Mouse (Mus musculus) embryo, embryonic 10.5 days (tissue): ENCODE data around the gene Lrfn2.
A peak's percentile ranks its signal among the peaks of the same experiment; 100 is the strongest.

Experiments
- DNase-seq: peaks from one replicate; pipeline ENCODE4 v3.0.0-alpha.2; 2015; ENCODE audit warnings: low spot score

Gene Lrfn2

DNA sequence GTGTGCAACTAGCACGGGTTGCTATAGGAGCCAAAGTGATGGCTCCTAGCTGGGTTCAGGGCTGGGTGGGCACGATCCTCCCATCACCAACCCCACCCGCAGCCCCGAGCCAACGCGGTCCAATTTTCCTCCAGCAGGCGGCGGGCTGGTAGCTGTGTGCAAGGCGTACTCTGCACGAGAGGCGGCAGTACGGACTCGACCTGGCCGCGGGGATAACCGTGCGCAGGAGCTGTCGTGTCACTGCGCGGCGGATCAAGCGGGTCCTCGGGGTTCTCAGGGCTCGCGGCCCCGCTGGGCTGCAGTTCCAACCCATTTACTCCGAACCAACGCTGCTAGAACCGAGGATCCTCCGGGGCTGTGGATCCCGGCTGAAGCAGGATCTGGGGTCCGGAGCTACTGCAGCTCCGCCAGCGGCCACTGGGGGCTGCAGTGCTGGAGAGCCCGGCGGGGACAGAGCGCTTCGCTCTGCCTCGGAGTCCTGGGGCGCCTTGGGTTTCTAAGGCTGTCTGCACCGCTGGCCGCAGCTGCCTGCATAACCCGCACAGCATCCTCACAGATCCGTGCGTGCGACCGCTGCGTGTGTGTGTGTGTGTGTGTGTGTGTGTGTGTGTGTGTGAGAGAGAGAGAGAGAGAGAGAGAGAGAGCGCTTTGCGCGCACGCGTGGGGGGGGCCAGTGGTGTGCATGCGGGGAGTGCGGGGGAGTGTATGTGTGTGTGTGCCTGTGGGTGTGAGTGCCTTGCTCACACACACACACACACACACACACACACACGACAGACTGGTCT, at the start of gene Lrfn2:
TSS of gene Lrfn2 (plus strand) at position 759 of the 785 bp plus-strand sequence.
- DNase-seq, result peak; percentile 90

DNA sequence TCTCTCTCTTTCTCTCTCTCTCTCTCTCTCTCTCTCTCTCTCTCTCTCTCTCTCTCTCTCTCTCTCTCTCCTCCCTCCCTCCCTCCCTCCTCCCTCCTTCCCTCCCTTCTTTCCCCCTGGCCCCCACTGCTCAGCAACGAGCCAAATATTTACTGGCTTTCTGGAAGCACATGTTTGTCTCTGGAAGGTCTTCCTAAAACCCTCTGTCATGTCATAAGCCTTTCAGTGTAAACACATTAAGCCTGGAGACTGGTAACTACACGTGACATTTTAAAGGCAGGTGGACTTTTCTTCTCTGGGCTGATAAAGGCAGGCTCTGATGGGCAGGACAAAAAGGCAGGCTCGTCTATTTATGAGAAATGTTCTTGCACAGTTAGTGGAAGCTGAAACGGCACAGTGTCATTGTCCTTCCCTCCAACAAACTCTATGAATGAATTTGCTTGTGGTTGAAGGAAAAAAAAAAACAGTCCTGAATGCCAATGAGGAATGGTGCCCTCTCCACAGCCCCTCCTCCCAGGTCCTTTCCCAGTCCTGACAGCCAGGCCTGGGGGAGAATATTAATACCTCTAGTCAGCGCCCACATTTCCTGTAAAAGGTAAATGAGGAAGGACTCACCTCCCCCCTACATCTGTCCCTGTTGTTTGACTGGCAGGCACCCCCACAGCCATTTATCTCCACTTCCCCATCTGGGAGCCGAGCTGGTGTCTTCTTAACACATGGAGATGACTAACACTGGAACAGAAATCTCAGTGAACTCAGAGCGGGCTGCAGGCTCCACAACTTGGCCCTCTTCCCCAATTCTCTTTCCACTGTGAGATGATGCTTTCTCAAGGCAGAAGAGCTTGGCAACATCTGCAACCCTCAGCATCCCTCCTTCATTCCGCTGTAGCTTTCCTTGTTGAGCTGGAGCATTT, 44.5 kb upstream of the Lrfn2 start:
- no peak for DNase-seq

DNA sequence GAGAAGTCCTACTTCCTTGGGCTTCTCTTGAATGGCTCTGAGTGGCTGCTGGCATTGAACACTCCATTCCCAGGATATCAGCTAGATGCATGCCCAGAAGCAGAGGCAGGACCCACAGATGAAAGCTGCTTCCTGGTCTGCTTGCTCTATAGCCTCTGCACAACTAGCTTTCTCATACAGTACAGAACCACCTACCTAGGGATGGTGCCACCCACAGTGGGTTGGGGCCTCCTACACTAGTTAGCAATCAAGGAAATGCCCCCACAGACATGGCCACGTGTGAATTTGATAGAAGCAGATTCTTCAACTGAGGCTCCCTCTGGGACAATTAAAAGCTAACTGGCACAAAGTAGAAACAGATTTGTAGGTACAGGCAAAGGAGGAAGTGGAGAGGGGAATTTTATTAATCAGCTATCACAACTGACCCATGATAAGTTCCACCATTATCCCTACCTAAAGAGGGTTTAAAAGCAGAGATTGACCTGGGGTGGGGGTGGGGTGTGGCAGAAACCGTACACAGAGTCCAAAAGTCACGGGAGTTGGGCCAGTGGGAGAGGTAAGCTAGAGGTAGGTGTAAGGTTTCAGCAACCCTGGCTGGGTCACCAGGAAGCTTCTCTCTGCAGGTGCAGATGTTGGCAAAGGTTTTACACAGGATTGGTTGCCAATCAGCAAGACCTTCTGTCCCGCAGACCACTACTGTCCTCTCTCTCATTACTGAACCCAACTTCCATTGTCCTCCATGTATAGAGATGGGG, 26.7 kb upstream of the Lrfn2 start:
- DNase-seq, result no peak

DNA sequence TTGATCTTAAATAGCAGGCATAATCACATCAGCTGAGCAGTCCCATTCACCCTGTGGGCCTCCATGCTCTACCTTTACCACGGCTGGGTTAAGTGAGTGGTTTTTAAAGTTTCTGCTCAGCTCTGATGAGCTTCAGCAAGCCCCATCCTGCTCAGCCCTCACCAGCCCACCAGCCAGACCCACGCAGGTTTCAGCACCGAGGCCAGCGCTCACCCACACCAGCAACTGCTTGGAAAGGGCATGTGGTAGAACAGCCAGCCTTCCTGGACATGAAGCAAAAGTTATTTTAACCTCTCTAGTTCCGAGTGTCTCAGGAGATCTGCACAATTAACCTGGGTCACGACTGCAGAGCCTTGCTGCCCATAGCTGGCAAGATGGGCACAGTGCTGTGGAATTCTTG, 18.7 kb upstream of the Lrfn2 start:
- DNase-seq, result peak; percentile 23

DNA sequence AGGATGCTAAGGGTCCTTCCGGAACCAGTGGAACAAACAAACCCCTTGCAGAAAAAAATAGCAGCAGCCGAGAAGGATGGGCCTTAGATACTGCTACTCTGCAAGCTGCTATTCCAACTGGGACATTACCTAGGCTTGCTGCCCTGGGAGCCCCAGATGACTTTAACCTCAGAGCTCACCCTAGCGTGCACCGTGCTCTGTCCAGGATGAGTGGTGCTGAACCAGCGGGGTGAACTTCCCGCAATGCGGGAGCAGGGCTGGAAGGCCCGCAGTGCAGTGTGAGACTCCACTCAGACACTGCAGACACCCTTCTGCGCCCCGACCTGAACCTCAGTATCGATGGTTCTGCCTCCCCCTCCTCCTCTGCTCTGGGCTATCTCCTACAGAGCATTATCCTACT, 14.8 kb upstream of the Lrfn2 start:
- peak; percentile 68 for DNase-seq

DNA sequence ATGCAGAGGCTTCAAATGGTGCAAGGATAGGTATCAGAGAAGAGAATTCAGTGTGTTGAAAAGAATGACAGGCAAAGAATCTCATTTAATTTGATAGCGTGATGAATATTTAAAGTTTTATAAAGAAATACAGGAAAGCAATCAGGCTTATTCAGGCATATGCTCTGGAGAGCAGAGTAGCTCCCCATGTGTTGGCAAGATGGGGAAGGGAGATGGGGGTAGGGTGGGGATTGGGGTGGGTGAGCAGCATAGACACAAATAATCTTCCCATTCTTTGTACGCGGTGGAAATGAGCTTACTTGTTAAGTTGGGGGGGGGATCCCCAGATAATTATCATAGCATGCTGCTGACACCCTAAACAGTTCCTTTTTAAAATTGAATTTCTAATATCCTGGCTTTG, 13.7 kb upstream of the Lrfn2 start:
- no peak for DNase-seq

DNA sequence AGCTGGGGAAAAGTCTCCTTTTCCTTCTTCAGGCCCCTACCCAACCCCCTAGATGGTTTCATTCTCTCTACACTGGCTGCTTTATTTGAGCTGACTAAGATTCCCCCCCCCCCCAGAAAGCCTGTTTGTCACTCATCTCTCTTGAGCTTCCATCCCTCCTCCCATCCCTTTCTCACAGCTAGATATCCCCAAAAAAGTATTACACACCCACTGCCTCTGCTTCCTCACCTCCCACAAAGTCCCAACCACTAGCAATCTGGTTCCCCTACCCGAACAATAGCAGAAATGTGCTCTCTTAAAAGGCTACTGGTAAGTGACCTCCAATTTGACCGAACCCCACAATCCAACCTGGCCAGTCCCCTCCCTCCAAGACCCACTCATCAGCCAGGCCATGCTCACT, 9.3 kb upstream of the Lrfn2 start:
- no peak for DNase-seq

DNA sequence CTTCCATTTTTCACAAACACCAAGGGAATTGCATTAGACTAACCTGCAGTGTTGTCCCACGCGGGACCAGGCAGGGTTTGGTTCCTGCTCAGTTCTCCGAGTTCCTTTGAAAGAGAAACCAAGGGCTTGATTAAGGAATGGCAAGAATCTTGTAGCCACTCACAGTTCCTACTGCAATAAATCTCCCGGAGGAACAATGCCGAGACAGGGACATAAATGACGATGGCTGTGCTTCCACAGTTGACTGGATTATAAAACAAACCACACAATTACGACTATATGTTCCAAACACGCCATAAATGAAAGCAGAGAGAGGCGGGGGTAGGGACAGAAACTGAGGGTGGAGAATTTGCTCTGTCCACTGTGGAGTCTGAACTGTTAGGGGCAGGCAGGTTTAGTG, 6.8 kb upstream of the Lrfn2 start:
- DNase-seq, result peak; percentile 19

DNA sequence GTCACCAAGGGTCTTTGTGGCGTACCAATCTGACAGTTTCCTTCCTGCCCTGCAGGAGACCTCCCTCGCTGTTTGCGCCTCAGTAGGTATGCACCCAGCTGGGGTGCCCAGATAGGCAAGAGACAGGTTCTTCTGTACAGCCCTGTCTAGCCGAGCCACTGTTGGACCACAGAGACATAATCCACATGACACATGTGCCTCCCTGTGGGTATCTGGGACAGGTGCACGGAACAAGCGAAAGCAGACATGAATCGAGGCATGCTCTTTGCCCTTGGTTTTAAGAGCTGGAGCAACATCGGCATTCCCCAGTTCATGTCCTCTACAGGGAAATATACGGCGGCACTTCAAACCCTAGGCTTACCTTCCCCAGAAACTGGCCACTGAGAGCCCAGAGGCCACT, 1.2 kb upstream of the Lrfn2 start:
- no peak for DNase-seq

DNA sequence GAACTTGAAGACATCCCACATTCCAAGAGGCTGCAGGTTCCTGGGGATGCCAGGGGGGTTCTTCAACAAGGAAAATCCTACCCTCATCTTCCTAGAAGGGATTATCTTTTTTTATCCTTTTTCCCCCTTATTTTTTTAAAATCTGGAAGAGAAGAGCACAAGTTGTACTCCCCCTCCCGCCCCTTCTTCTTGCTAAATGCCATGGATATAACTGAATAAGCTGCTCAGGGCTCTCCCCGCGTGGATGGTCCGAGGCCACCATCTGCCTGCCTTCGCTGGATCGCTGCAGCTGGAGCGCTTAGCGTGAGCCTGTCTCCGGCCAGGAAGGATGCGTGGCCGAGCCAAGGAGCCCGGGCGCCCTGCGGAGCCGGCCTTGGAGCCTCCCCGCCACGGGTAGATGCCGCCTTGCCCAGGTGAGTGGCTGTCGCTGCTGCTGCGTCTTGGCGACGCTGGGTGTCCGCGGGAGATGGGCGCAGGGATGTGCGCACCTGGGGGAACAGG, 277 bp downstream of the Lrfn2 start:
- peak; percentile 33 for DNase-seq

DNA sequence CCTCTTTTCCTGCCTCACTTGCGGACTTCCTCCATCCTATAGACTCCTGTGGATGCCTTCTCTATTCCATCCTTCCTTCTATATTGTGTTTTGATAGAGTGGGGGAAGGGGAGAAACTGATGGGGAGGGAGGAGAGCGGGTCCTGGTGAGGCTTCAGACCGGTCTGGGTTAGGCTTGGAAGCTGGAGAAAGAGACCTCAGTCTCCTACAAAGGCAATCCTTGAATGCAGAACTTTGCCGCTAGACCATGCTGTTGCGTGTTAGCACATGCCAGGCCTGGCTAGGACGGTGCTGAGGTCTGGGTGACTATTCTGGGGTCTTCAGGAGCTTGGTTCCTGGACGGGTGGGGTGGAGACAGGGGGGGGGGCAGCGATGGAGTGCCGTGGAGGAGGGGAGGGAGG, 737 bp downstream of the Lrfn2 start:
- DNase-seq, result no peak

DNA sequence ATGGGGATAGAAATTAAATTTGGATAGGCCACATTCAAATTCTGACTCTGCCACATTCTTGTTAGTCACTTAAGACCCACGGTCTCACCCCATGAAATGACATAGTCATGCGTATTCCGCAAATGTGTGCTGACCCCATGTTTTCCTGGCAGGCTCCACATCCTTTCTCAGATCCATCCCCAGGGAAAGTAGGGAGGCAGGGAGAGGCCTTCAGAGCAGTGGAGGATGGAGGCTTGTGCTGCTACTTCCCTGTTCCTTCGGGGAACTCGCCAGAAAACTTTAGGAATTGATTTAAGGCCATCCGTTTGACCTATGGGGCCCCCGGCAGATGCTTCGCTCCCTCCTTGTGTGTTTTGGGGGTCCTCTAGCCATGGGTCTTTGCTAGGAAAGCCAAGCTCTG, 3.0 kb downstream of the Lrfn2 start:
- DNase-seq, result no peak

DNA sequence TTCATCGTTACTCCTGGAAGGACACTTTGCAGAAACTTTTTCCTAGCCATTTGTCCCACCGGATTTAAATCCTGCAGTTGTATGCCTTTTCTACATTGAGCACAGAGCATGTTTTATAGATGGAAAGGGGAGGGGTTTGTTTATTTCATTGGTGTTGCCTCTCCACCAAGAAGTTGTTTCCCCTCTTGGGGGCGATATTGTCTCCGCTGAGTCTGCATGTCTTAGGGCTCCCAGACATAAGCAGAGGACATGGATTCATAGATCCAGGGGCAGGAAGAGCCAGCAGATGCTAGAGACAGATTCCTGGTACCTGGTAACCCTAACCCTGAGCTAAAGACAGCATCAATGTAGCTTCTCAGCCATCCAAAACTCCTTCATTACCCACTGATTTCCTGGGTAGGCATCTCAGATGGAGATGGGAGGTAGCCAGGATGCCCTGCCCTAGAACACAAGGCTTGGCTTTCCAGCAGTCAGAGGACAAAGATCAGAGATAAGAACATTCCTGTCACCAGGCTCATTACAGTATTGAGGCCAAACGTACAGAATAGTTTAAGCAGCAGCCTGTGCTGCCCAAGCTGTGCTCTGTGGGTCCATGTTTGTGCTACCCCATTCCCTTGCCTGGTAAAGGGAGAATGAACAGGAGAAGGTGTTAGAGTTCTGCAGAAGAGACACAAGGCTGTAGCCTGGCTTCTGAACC, 4.4 kb downstream of the Lrfn2 start:
- DNase-seq, result peak; percentile 59

DNA sequence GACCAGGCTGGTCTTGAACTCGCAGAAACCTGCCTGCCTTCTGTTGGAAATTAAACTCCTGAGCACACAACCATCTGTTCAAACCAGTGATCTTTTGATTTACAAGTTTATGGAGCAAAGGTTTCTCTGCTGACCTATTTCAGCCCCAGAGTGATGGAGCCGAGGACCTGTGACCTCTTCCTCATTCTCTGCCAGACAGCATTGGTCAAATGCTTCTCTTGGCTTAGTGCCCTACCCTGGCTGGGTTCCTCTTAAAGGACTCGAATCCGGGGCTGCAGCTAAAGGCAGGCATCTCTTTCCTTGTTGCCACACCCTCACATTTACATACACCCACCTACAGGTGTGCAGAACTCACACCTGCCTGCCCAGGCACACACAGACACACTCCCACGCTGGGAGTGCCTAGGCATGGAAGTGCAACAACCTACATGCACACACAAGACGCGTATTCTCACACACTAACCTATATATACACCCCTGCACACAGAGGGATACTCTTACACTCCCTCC, 6.6 kb downstream of the Lrfn2 start:
- DNase-seq, result no peak

DNA sequence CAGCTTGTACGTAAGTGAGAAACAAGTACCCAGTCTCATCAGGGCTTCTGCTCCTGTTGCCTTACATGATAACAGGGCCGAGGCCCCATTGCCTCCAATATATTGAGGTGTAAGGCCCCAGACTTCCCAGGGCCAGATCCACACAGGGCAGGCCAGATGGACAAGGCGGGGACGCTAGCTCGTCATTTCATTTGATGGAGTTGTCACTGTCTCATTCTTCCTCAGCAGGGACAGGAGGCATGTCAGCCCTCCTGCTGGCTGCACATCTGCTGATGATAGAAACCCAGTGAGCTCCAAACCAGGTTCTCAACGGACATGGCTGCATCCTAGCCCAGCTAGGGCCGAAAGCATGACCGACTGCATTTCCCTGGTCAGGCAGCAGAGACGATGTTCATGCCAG, 14.1 kb downstream of the Lrfn2 start:
- DNase-seq, result no peak

DNA sequence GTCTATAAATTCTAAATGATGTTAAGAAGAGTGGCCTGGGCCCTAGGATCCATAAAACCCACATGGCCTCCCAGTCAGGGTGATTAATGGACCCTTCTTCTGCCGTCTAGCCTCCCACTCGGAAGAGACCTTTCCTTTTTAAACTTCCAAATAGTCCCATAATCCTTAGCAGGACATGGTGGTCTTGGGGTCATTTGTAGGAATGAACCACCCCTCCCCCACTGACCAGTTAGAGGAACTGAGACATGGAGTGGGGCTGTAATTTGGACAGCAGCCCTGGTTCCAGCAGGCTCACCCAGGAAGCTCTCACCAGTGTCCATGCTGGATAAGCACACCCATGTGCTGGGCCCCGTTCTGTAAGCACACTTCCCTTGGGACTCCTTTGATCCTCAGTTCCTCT, 14.6 kb downstream of the Lrfn2 start:
- DNase-seq, result peak; percentile 35

DNA sequence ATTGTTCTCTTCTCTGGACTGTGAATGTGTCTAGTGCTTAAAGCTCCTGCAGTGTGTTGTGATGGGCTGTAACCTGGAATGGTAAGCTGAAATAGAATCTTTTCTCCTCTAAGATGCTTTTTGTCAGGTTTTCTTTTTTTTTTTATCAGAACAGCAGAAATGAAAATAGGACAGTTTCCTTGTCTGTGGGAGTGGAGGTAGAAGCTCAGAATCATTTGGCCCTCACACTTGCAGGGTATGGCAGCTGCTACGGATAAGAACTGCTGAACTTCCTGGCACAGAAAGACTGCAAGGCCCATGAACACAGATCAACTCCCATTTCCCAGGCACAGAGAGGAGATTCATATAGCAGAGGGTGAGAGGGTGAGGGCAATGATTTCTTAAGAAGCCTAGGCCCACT, 19.1 kb downstream of the Lrfn2 start:
- no peak for DNase-seq

DNA sequence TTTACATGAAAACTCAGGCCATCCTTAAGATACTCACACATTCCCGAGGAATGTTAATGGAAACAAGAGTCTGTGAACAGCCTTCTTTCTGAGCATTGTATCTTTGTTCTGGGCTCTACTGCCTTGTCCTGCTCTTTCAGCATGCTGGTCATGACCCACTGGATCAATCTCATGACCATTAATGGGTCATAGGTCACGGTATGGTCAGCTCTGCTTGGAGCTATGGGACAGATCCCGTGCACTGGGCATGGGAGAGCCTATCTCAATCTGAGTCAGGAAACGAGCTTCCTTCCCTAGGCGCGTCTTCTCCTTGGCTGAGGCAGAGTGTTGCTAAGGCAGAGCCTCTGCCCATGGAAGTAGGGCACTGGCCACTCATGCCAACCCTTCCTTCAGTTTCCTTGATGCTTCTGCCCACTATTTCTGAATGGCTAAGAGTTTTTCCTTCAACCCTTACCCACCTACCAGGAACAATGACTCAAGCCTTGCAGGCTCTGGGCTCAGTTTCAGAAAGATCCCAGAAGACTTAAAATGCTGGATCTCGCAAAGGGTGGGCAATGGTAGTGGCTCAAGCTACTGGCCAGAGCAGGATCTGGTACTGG, 24.0 kb downstream of the Lrfn2 start:
- DNase-seq, result no peak

DNA sequence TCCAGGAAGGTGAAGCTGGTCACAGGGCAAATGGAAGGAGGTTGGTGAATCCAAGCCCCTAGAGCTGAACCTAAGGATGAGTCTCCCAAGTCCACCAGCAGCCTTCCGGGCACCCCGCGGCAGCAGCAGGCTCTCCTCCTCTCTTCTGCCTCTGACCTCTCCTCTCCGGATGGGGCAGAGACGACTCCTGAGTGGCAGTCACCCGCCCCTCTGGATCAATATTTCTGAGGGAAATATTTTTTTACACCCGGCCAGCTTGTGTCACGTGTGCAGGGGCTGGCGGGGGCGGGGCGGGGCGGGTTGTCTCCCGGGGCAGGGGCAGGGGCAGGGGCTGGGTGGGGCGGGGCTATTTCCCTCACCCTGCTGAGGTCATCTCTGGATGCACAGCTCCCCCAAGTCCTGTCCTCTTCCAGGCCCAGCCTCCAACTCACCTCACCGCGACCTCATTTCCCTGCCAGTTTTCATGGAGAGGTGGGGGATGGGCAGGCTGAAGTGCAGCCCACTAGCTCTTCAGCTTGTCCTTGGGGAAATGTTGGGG, 28.1 kb downstream of the Lrfn2 start:
- DNase-seq, result peak; percentile 83

DNA sequence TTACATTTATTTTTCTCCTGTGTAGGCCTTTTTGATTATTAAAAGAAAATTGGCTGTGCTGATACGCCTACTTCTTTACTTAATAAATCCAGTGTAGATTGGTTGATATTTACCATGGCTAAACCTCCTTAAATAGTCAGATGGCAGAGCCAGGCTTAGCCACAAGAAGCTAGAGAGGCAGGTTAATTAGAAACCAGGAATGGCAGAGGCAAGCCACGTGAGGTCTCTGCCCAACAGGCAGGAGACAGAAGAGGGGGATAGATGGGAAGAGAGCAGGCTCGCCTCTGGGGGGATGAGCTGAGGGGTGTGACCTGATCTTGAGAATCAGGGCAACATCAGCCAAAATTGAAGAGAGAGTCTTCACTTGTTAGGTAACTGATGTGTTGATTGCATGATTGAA, 30.5 kb downstream of the Lrfn2 start:
- no peak for DNase-seq

DNA sequence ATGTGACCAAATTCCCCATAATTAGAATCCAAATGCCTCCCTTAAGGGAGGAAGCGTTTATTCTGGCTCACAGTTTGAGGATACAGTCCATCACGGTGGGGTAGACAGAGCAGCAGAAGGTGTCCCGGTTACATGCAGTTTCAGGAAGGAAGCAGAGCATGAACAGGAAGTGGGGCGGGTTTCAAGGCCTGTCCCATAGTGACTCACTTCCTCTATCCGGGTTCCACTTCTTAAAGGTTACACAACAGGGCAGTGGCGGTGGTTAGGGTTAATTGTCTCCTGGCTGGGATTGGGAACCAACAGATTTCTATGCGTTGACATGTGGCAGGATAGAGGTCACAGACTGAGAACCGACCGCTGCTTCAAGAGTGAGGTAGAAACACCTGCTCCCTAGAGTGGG, 31.6 kb downstream of the Lrfn2 start:
- DNase-seq, result no peak
